Mouse (Mus musculus) C2C12 (cell line): Measurements from ENCODE around the gene Dennd5b. TPM values are rescaled to one million over a fixed set of nuclear protein-coding genes. Genes with fewer than 3 reads are reported as not detected.

Experiments used
- H3K27me3 ChIP-seq: one replicate; pipeline ENCODE4 v1.6.1; 2011; ENCODE audit not compliant: control insufficient read depth, insufficient read depth, insufficient read length
- H3K36me3 ChIP-seq: one replicate; pipeline ENCODE4 v1.6.1; 2011; ENCODE audit not compliant: control insufficient read depth, insufficient read depth
- H3K4me3 ChIP-seq: one replicate; pipeline ENCODE4 v1.5.1; 2011; ENCODE audit warnings: mild to moderate bottlenecking, control low read depth; ENCODE audit not compliant: poor library complexity, insufficient read depth, severe bottlenecking
- H3K79me2 ChIP-seq: one replicate; pipeline ENCODE4 v1.6.1; 2011; ENCODE audit not compliant: control insufficient read depth, insufficient read depth
- H3K79me3 ChIP-seq: one replicate; pipeline ENCODE4 v1.6.1; 2011; ENCODE audit warnings: low read depth, control low read depth
- H3ac ChIP-seq: one replicate; pipeline ENCODE3; 2011; ENCODE audit warnings: low read depth; ENCODE audit not compliant: control insufficient read depth, insufficient read length
- CEBPB ChIP-seq: IDR thresholded peaks from one replicate; pipeline ENCODE4 v1.6.1; 2011; ENCODE audit warnings: low read depth, mild to moderate bottlenecking, control low read depth, moderate library complexity
- CTCF ChIP-seq: IDR thresholded peaks from one replicate; pipeline ENCODE4 v1.5.1; 2011; ENCODE audit not compliant: control insufficient read depth, insufficient read depth, insufficient read length
- FOSL1 ChIP-seq: IDR thresholded peaks from one replicate; pipeline ENCODE4 v1.8.0; 2011; ENCODE audit warnings: mild to moderate bottlenecking, low read length; ENCODE audit not compliant: poor library complexity, insufficient read depth, severe bottlenecking
- MAX ChIP-seq: IDR thresholded peaks from one replicate; pipeline ENCODE4 v1.6.1; 2011; ENCODE audit warnings: mild to moderate bottlenecking, control low read depth
- MYOD1 ChIP-seq: IDR thresholded peaks from one replicate; pipeline ENCODE4 v1.6.1; 2011; ENCODE audit warnings: low read depth; ENCODE audit not compliant: control insufficient read depth, insufficient read length
- MYOG ChIP-seq: IDR thresholded peaks from one replicate; pipeline ENCODE4 v1.6.1; 2011; ENCODE audit not compliant: control insufficient read depth, insufficient read length; ENCODE audit errors: extremely low read depth
- USF1 ChIP-seq: IDR thresholded peaks from one replicate; pipeline ENCODE4 v1.6.1; 2011; ENCODE audit warnings: low read depth, mild to moderate bottlenecking, control low read depth, moderate library complexity
- polyA plus RNA-seq: library from polyadenylated mRNA; unstranded; fragments of >200 nt; fragmentation: generic; extraction: Trizol; gene quantifications from one replicate; pipeline ENCODE4 v1.2.1, GENCODE M21; 2012; ENCODE audit warnings: missing spikeins

The Dennd5b gene
- polyA plus RNA-seq, 1 experiment, result 2.6 TPM

DNA sequence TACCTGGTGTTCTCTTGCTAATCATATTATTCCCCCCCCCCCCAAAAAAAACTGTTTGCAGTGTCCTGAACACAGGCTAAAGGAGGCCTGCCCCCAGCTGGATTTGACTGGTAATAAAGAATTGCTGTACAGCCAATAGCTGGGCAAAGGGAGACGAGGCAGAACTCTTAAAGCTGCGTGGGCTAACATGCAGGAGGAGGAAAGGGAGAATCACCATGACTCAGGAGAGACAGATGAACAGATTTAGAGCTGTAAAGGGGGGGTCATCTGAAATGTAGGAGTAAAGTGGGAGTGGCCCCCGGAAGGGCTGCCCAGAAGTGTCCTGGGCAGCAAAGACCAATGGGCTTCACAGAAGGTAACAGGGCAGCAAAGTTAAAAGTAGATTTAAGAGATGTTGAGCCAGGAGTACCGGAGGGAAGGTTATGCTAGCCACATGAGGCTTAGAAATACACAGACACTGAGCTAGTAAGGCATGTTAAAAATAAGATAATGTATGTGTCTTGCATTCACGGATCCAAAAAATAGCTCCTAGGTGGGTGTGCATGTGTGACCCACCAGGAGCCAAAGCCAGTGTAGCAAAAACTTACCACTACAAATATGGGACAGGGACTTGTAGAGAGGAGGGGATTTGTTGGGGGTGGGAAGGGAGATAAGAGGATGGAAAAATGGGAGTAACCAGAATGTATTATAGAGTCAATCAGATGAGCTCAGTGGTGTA is 40.7 kb downstream of the Dennd5b start:
- TF ChIP-seq CTCF, result no peak
- no peak for TF ChIP-seq USF1
- TF ChIP-seq CEBPB, result no peak
- TF ChIP-seq FOSL1, result no peak
- TF ChIP-seq MYOG, result no peak
- no peak for TF ChIP-seq MYOD1
- no peak for TF ChIP-seq MAX
- peaks cover 2% of the 10 kb centered on the region for H3K79me3 ChIP-seq
- H3K79me2 ChIP-seq, result no peaks in the 10 kb centered on the region
- peaks cover 5% of the 10 kb centered on the region for H3K36me3 ChIP-seq
- no peak overlapping the region for H3K4me3 ChIP-seq
- no peaks in the 10 kb centered on the region for H3K27me3 ChIP-seq
- H3ac ChIP-seq, result no peak overlapping the region

DNA sequence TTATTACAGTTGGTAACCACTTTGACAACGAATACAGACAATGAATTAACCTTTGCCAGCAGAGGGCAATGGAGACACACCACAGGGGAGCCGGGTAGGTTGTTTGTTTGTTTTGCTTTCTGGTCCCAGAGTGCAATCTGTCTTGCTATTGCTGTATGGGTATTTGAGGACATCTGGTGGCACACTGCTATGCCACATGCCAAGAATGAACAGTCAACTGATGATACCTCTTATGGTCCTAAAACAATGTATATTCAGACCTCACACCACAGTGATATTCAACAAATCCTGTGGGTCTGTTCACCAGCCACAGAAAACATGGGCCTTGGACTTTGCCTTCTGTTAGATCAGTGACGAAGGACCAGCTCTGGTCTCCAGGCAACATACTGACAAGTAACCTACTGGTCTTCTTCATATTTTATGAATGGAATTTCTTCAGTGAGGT is 43.5 kb downstream of the Dennd5b start:
- H3K79me3 ChIP-seq, result peaks cover 2% of the 10 kb centered on the region
- no peak overlapping the region for H3ac ChIP-seq
- no peak for TF ChIP-seq MAX
- TF ChIP-seq USF1, result no peak
- TF ChIP-seq CTCF, result peak; percentile 9
- H3K27me3 ChIP-seq, result no peaks in the 10 kb centered on the region
- H3K4me3 ChIP-seq, result no peak overlapping the region
- peaks cover 9% of the 10 kb centered on the region for H3K36me3 ChIP-seq
- H3K79me2 ChIP-seq, result no peaks in the 10 kb centered on the region

DNA sequence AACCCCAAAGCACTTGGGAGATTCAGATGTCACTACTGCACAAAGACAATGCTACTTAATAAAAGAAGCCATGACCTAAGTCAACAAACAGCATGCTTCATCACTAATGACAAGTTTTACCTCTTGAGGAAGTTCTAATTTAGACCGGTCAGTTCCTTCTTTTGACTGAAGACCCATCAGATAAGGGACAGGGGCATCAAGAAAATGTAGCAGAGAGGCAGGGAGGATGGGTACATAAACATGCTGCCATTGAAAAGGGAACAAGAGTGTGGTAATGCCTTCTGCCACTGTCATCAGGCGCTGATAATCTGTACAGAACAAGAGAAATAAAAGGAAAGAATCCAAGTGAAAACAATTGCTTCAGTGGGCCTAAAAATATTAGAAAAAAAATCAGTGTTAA is 46.7 kb downstream of the Dennd5b start:
- H3K79me2 ChIP-seq, result no peaks in the 10 kb centered on the region
- H3K4me3 ChIP-seq, result no peak overlapping the region
- TF ChIP-seq MYOD1, result no peak
- TF ChIP-seq CTCF, result no peak
- TF ChIP-seq FOSL1, result no peak
- no peak for TF ChIP-seq CEBPB
- no peak for TF ChIP-seq MAX
- no peak for TF ChIP-seq USF1
- no peak for TF ChIP-seq MYOG
- H3K79me3 ChIP-seq, result no peaks in the 10 kb centered on the region
- peaks cover 6% of the 10 kb centered on the region for H3K36me3 ChIP-seq
- no peak overlapping the region for H3ac ChIP-seq
- no peaks in the 10 kb centered on the region for H3K27me3 ChIP-seq

DNA sequence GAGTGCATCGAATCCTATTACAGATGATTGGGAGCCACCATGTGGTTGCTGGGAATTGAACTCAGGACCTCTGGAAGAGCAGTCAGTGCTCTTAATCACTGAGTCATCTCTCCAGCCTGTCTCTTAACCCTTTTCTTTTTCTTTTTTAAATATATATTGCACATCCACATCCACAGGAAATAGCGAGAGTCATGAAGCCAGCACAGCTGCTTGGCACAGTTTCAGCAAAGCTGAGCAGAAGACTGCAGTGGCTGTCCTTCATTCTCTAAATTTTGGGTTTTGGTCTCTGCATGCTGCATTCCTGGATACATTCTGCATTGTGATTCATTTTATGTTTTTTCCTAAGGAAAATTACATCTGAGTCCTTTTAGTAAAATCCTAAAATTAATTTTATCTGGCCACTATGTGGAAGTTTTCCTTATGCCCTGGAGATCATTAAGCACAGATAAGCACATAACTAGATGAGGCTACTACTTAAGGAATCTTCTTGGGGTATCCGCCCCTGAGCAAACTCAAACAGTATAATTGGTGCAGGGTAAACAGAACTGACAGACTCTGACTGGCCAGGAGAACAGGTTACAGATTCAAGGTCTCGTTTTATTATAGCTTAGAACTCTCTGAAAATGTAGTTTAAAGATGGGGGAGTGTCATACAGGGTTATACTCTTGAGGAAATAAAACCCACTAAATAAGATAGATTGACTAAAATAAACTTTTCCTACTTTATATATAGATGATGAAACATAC is 50.3 kb downstream of the Dennd5b start:
- Histone ChIP-seq H3K27me3 (no peaks in the 10 kb centered on the region), H3K79me2 (no peaks in the 10 kb centered on the region), H3ac (no peak overlapping the region), H3K36me3 (peaks cover 7% of the 10 kb centered on the region), H3K79me3 (no peaks in the 10 kb centered on the region), H3K4me3 (no peak overlapping the region)
- TF ChIP-seq MYOD1 (peak; percentile 17), CTCF (no peak), MYOG (no peak), FOSL1 (no peak)

DNA sequence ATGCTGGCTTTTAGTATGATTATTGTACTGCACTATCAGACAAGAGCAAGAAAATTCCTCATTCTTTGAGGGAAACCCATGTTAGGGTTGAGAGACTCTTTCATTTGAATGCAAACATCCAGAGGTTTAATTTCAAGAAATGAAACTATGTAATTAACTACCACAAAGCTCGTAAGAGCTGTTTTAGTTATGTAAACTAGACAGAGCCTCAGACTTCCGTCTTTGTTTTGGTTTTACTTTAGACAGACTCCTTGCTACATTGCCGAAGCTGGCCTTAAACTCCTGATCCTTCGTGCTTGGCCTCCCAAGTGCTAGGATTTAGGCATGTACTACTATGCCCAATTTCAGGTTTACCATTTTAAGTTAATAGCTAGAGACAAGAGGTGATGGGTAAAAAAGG is 61.4 kb downstream of the Dennd5b start:
- Histone ChIP-seq H3ac (no peak overlapping the region), H3K27me3 (no peaks in the 10 kb centered on the region), H3K79me3 (no peaks in the 10 kb centered on the region), H3K4me3 (no peak overlapping the region), H3K79me2 (no peaks in the 10 kb centered on the region), H3K36me3 (peaks cover 26% of the 10 kb centered on the region)
- TF ChIP-seq MAX (no peak), MYOG (no peak), USF1 (no peak), CTCF (no peak), MYOD1 (no peak), CEBPB (no peak), FOSL1 (no peak)

DNA sequence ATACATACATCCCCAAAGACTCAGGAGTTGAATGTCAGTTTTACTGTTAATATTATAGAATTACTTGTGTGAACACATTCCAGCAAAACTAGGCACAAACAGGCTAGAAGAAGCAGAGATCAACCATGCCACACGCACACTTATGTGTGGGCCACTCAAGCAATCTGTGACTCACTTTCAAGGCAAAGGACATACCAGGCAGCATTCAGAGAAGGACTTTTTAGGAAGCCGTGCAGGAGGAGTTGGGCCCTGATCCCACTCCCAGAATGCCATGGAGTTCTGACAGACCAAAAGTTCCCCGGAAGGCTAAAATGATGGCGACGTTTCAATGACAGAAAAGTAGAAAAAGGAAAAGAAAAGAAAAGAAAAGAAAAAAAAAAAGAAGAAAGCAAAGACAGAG is 69.3 kb downstream of the Dennd5b start:
- Histone ChIP-seq H3K36me3 (peaks cover 5% of the 10 kb centered on the region), H3K79me2 (no peaks in the 10 kb centered on the region), H3K4me3 (no peak overlapping the region), H3K79me3 (no peaks in the 10 kb centered on the region), H3ac (no peak overlapping the region), H3K27me3 (no peaks in the 10 kb centered on the region)
- TF ChIP-seq FOSL1, result no peak
- TF ChIP-seq CTCF, result no peak
- no peak for TF ChIP-seq USF1
- TF ChIP-seq MAX, result no peak
- no peak for TF ChIP-seq CEBPB
- TF ChIP-seq MYOD1, result no peak
- no peak for TF ChIP-seq MYOG
